Mouse (Mus musculus): ENCODE measurements around the gene Epha4. TPM values are rescaled to one million over a fixed set of nuclear protein-coding genes. Genes with fewer than 3 reads are reported as not detected.

Epha4 gene
- polyA plus RNA-seq, 2 experiments from 2014 or later = 0.07 TPM; not detected in 1

DNA sequence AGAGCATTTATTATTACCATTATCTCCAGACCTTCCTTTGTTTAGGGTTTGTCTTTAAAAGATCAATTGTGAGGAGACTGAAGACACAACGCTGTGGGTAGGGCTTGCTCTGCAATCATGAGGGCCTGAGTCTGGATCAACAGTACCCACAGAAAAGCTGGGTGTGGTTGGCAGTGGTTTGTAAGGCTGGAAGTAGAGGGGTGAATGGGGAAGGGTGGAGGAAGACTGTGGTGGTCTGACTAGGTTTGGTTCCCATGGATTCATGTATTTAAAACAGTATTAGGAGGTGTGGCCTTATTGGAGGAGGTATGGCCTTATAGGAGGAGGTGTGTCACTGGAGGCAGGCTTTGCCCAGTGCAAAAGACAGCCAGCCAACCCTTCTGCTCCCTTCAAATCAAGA lies 113.4 kb downstream of the Epha4 start:
- no peak for ATAC-seq

DNA sequence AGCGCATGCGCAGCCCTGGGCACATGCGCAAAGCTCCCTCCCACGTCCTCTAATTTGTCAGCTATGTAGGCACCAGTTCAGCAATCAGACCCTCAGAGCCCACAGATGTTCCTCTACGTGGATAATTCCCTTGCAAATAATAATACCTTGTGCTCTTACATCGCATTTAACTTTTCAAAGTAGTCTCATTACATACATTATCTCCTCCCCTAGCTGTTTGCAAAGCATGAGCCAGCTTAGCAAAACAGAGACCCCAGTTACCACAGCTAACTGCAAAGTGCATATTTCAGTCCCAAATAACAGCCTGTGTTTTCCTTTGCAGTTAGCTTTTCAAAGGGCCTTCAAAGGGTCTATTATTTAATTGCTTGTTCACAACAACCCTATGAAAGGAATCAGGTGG lies 123.3 kb downstream of the Epha4 start:
- ATAC-seq = no peak

DNA sequence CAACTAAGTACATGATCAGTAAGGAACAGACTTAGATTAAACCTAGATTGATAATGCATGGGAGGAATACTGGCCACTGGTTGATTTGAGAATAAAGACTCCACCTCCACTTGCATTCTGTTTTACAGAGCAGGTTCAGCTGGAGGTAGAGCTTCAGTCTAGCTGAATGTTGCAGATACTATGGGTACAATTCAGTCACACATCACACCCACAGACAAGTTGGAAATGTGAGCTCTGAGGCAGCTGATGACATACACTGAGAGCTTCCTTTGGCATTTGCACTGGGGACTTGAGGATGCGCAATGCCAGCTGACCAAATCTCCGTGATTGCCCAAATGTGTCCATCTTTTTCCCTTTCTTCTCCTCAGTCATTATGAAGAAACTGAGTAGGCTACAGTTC lies 125.8 kb downstream of the Epha4 start:
- ATAC-seq = no peak

DNA sequence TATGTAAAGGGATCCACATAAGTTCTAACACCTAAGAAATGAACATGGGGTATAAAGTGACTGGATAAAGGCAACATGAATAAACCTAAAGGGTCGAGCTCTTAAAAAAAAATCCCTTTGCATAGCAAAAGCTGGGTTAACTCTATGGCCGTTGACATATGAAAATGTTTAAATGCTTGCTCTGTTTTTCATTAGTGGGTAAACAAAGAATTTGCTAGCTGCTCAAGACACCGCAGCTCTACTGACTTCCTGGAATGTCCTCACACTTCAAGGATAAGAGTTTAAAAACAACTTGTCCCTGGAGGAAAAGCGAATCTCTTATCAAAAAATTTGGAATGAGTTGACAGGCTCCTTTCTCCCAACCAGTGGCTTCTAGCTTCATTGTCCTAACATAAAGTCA lies 126.3 kb downstream of the Epha4 start:
- ATAC-seq = no peak

DNA sequence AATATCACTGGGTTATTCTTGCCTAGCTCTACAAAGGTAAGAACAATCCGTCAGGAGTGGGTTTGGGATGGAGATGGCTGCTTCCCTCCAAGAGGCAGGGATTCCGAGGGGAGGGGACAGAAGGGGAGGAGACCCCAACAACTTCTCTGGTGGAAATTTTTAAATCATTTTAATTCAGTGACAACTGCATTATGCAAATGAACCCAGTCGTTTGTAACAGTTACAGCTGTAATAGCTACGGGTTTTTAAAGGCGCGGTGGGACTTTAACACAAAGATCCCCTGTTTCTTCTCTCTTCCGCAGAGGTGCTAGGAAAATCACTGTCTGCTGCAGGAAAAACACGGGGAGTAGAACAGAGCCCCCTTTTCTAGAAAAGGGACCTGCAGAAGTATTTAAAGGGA lies 129.3 kb downstream of the Epha4 start:
- no peak for ATAC-seq

DNA sequence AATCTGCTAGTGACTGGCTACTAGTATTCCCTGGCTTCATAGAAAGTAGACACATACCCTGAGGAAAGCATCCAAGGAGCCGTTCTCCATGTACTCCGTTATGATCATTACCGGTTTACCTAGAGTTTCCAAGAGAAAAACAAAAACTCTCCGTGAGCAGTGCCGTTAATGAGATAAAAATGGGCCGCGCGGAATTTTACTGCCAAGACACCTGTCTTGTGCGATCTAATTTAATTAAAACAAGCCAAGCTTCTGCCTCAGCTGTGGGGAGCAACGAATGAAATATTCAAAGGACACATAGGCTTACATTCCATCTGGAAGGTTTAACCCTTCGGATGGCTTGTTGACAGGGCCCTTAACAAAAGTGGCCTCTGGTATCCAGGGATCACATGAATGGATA lies 131.4 kb downstream of the Epha4 start:
- no peak for ATAC-seq

DNA sequence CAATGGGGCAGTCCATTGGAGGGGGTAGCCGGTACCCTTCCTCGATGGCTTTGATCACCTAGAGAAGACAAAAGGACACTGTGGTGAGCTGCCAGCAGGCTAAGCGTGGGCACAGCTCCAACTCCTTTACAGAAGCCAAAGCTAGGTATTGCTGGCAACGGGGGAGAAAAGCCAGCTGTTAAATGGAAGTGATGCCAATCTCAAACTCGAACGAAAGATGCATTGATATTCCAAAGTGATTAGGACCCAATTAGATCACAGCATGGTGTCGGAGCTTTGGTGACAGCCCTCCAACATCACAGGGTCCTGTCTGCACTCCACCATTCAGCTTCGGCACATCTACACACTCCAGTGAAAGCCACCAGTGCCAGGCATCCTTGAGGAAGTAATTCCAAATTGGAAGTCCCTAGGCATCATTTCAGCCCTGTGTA lies 137.3 kb downstream of the Epha4 start:
- no peak for ATAC-seq

DNA sequence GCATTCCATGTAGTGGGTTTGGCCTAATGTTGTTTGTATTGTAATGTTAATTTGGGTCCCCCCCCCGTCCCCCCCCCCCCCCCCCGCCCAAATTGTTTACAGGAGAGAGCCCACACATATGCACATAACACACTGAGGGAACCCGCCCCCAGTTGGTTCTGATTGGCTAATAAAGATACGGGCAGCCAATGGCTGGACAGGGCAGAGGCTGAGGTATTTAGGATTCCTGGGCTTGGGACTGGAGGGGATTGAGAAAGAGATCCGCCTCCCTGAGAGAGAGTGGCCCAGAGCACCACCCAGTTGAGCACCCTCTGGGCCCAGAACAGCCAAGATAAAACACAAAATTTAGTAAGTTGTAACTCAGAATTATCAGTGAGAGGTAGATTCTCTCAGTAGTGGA lies 140.8 kb downstream of the Epha4 start:
- no peak for ATAC-seq

DNA sequence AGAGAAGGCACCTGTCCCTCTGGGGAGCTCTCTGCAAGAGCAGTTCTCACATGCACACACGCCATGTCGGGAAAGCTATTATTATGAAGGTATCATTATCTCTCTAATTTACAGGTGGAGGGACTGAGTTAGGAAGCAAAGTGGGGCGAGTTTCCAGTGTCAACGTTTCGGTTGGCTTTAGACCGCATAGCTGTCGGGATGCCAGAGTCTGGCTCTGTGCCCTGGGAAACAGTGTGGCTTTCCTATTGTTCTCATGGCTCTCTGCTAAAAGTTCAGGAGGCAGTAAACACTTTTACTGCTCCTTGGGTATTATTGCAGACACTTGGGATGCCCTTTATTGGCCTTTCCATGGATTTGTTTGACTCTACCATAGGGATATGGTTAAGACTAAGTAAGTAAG lies 144.0 kb downstream of the Epha4 start:
- ATAC-seq = no peak

DNA sequence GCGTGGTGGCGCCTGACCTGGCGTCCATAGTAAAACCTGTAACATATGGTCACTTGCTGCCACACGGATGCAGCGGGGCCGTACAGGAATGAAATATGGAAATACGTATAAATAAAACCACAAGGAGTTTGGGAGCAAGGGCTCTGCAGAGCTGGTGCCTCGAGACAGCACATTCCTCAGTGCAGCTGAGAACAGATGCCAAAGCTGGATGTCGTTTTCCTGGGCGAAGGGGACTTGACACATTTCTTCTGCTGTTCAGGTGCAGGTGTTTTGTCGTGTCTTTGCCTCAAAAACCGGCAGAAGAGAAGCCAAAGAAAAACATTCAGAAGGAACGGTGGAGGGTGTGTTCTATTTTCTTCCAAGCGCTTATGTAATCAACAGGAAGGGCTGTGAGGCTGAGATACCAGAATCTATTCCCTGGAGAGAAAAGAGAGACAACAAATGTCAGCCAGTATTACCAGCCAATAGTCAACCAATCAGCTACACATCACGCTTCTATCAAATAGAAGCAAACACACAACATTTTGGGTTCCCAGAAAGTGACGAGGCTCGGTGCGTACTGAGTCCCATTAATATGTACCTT lies 145.5 kb downstream of the Epha4 start:
- no peak for ATAC-seq

DNA sequence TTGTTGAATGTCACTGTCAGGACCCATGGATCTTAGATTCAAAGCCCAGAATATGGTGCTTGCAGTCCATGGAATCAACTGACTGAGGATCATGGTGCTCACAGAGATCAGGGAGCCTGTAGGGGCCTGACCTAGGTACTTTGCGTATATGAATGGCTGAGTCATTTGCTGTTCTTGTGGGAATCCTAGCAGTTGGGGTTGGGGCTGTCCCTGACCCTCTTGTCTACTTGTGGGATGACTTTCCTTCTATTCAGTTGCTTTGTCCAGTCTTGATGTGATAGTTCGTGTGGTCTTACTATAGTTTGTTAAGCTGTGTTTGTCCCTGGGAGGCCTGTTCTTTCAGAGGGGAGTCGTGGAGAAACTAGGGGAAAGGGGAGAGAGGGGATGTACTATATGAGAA lies 149.0 kb downstream of the Epha4 start:
- ATAC-seq = no peak

DNA sequence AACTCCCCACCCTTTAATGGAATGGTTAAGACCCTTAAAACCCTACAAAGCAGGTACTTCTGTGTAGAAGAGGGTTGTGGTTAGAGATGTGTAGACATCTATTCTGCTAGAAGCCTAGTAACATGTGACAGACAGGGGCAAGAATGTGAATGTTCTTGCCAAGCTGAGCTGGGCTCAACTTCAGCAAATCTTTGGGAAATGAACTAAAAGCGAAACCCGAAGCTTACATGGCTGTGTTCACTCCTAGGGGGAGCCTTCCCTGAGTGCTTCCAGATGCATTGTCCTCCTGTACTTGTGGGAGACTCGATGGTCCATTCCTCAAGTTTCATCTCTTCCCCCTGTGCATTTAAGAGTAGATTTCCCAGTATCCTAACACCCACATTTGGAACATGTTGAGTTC lies 150.3 kb downstream of the Epha4 start:
- no peak for ATAC-seq

DNA sequence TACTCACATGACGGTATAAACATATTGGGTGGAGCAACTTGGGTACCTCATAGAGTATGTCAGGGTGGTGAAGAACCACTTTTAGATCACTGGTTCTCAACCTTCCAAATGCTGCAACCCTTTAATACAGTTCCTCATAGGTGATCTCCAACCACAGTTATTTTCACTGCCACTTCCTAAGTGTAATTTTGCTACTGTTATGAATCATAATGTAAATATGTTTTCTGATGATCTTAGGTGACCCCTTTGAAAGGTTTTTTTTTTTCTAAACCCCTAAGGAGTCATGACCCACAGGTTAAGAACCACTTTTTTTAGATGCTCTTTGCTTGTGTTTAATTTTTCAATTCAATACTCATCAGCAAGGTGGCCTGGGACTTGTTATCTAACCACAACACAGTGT lies 151.0 kb downstream of the Epha4 start:
- no peak for ATAC-seq

DNA sequence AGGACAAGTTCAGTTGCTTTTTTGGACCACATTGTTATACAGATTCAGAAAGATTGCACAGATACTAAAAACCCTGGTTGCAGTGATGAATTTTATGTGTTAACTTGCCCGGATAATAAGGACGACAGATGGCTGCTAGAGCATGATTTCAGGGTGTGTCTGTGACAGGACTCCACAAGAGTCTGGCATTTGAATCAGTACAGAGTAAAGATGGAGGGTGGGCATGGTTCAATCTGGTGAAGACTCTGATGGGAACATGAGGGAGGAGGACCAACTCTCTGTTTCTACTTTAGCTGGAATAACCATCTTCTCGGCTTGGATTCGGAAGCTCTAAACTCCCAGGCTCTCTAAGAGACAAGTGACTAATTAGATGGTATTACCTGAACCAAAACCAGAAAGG lies 168.4 kb downstream of the Epha4 start:
- no peak for ATAC-seq

DNA sequence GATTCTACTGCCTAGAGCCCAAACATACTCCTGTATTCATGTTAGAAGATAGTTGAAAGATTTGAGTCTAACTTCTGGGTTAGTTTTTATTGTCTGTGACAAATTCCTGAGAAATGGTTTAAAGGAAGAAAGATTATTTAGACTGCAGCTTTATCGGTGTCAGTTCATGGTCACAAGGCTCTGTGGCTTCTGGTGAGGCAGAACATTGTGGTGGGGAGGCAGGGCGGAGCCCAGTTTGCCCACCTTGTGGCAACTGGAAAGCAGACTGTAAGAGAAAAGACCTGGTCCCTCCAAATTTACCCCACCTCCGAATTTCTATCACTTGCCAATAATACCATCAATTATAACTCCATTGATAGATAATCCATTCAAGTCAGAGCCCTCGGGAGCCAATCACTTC lies 171.1 kb downstream of the Epha4 start:
- no peak for ATAC-seq

DNA sequence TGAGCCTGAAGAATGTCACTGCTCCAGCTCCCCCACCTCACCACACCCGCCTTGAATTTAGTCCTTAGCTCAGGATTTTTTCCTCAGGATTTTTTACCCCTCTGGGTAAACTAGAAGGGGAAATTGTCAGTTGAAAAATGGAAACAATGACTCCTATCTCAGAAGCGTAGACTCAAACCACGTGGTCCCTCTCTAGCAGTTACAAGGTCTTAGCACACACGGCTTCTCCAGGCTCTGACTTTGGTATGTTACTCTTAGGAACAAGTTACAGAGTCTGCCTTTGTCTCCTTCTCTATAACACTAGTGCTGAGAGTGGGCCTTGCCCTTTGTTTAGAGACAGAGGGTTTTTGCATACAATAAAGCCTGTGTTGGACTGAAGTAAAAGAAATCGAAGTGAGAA lies 175.2 kb downstream of the Epha4 start:
- ATAC-seq = no peak

DNA sequence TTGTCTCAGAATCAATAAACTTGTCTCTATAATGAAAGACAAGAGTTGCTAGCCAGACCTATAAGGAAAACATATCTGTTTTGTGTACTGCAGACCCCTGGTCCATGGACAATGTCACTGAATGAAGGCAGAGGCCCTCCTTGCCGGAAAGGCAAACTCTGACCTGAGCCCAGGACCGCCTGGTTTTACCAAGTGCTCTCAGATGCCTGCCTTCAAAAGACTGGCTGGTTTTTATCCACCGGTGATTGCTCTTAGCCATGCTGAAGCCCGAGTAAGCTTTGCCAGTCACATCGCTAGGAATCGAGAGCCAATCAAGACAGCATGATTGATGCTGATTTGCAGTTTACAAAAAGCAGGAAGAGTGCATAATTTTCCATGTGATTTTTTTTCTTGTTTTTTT lies 176.5 kb downstream of the Epha4 start:
- no peak for ATAC-seq

DNA sequence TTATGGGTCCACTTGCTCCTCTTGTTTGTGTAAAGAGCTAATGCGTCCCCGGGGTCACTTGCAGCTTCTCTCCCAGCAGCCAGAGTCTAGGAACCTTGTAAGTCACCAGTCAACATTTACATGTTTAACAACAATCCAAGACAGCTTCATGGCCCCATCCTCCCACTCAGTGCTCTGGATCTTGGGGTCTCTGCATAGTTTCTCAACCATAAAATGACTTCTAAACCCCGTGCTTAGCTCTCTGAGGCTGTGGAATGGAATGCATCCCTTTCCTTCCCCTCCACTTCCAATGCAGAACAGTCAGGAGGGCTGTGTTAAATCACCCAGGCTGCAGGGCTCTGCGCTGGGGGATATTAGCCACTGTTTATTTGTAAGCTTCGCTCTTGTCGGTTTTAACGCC lies 178.0 kb downstream of the Epha4 start:
- ATAC-seq = no peak

DNA sequence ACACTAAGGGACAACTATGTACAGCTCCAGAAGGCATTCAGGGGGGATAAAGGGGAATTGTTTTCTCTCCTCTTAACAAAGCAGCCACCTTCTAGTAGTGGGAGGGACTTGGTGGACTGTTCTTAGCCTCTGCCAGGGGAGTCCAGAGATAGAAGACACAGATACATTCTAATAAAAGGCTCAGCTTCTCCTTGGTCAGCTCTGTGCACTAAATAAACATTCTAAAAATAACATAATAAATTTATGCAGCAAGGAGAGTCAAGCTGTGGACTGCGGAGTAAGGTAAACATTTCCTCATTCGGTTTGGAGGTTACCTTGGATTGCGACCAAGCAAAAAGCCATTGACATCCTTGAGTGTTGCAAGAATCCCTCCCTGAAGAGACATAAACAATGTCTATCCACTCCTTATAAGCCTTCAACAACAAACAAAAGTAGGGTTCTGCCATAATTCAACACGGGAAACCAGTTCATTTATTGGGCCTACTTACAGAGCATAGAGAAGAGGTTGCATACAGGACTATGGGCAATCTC lies 196.2 kb downstream of the Epha4 start:
- ATAC-seq = no peak

Measured in CD4-positive, CD25-positive, alpha-beta regulatory T cell, adult 4 months (primary cell).